Mouse (Mus musculus) left cerebral cortex, adult 2 months (tissue): ENCODE measurements around the gene Pde4d. TPM values are rescaled to one million over a fixed set of nuclear protein-coding genes. Genes with fewer than 3 reads are reported as not detected.
A peak's percentile ranks its signal among the peaks of the same experiment; 100 is the strongest.

ENCODE experiments used
- DNase-seq, 2 experiments: peaks; one replicate each; pipeline ENCODE4 v3.0.0; 2021 to 2022; ENCODE audit warnings: low spot score in 2 of 2, mixed read lengths in 1 of 2; ENCODE audit errors: extremely low spot score in 1 of 2
- H3K27ac ChIP-seq: fragments of 200-600 bp; 2 replicates; pipeline ENCODE4 v1.8.1; 2022
- H3K4me3 ChIP-seq: fragments of 200-600 bp; 2 replicates; pipeline ENCODE4 v1.8.1; 2022
- CTCF ChIP-seq: fragments of 200-600 bp; IDR thresholded peaks from 2 replicates; pipeline ENCODE4 v1.8.1; 2022; ENCODE audit warnings: antibody characterized with exemption, mild to moderate bottlenecking, moderate library complexity
- intact Hi-C: fragments of 180-260 bp; cut with DNase I; formaldehyde crosslinking; loops from one replicate; pipeline ENCODE4 v1.15.1; 2025
- total RNA-seq, 2 experiments: library from RNA; stranded (reverse); gene quantifications; 2 replicates each; pipeline ENCODE4 v1.2.3; 2021

Pde4d gene
- total RNA-seq, 2 experiments from 2014 or later = 116 to 121 TPM

DNA sequence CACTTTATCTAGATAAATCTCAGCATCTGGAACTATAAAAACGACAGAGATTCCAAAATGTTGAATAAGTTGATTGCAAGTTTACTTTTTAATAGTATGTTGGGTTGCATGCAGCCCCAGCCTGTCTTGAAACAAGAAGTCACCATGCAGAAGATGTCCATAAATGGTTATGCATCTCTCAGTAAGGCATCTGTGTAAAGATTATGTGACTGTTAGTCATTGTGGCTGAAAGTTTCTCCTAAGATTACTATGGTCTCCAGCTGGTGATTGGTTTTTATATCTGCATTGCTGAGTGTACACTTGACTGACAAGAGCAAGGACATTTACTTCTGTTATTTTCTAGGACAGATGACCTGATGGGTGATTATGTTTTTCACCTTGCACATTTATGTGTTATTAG lies 1265.6 kb downstream of the Pde4d start:
- no peak overlapping the region for H3K27ac ChIP-seq
- DNase-seq = no peak
- no peak for TF ChIP-seq CTCF
- intact Hi-C loops = no loop called here
- no peak overlapping the region for H3K4me3 ChIP-seq

DNA sequence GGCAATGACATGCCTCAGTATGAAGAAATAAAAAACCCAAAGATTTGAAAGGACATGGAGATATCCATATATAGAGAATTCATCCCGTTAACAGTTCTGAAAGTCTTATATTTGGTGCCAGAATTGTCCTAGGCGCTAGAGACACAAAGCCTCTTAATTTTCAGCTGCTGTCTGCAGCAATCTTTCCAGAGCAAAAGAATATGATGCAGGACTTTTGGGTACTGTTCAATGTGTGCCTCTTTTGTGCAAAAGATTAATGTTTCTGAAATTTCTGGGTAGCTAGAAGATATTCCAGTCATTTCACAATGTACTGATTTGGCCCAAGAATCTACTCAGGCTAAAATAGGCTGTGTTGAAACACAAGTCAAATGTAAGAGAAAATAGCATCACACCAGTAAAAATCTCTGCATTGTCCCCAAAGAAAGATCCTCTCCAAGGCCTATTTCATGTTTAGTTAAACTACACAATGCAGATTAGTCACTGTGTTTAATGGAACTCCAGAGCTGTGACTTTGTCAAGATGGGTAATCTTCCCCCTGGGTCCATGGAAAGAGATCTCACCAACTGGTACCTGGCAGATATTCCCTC lies 1270.5 kb downstream of the Pde4d start:
- no peak overlapping the region for H3K4me3 ChIP-seq
- no peak for DNase-seq
- H3K27ac ChIP-seq = peak overlapping the region; percentile 60
- intact Hi-C loops = no loop called here
- TF ChIP-seq CTCF = no peak

DNA sequence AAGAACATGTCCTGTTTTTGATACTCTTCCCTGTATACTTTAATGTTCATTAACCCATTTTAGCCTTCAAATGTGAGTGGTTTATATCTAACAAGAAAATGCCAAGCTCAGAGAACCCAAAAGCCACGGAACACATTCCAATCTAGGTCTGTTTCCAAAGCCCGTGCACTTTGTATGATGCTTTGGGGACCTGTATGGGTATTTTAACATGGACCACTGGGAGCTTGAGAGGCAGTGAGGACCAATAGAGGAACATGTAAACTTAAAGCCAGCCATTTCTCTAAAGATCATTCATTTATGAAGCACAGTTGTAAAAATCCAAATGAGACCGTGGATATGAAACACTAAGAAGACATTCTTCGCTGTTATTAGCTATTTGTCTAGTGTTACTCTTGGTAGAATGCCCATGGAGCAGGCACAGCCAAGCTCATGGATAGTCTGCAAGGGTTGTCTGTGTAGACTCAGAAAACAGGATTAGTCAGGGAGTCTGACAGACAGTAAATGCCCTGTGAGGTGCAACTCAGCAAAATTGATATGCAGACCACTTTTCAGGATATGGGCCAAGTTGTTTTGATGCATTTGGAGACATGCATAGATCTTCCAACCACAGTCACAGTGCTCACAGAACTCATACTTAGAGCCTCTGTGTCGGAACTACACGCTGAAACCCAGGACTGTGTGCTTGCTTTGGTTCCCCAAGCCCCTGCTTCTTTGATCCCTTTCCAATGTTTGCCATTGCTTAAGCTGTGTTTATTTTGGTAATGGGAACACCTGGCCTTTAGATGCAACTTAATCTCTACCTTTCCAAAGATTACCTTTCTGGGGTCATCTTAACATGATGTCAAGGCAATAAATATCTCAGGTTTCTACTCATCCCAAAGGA lies 1272.7 kb downstream of the Pde4d start:
- Histone ChIP-seq H3K4me3 (no peak overlapping the region), H3K27ac (no peak overlapping the region)
- no peak for TF ChIP-seq CTCF
- DNase-seq = no peak
- intact Hi-C loops = no loop called here

GRCm38 (mm10) chr13:109727346-109727745 lies 1277.6 kb downstream of the Pde4d start:
- H3K27ac ChIP-seq = no peak overlapping the region
- H3K4me3 ChIP-seq = no peak overlapping the region
- intact Hi-C loops = no loop called here
- TF ChIP-seq CTCF = no peak
- no peak for DNase-seq

- peak; percentile 19 to 43 for DNase-seq
- Histone ChIP-seq H3K4me3 (no peak overlapping the region), H3K27ac (peak overlapping the region; percentile 77)
- TF ChIP-seq CTCF = no peak
- intact Hi-C loops = loop anchor here (5.0 to 10.0 kb wide), 2 partner anchors 42 to 385 kb away; no protein-coding TSS in a partner anchor
These were observed 1279.9 kb downstream of the Pde4d start for GRCm38 (mm10) chr13:109729612-109730011.

- TF ChIP-seq CTCF = no peak
- DNase-seq = no peak
- intact Hi-C loops = loop anchor here (5.0 to 10.0 kb wide), 2 partner anchors 46 to 388 kb away; no protein-coding TSS in a partner anchor
- no peak overlapping the region for H3K4me3 ChIP-seq
- peak overlapping the region; percentile 30; the same call in 1 of the 2 replicates for H3K27ac ChIP-seq
These were observed 1283.1 kb downstream of the Pde4d start for GRCm38 (mm10) chr13:109732655-109733376.

DNA sequence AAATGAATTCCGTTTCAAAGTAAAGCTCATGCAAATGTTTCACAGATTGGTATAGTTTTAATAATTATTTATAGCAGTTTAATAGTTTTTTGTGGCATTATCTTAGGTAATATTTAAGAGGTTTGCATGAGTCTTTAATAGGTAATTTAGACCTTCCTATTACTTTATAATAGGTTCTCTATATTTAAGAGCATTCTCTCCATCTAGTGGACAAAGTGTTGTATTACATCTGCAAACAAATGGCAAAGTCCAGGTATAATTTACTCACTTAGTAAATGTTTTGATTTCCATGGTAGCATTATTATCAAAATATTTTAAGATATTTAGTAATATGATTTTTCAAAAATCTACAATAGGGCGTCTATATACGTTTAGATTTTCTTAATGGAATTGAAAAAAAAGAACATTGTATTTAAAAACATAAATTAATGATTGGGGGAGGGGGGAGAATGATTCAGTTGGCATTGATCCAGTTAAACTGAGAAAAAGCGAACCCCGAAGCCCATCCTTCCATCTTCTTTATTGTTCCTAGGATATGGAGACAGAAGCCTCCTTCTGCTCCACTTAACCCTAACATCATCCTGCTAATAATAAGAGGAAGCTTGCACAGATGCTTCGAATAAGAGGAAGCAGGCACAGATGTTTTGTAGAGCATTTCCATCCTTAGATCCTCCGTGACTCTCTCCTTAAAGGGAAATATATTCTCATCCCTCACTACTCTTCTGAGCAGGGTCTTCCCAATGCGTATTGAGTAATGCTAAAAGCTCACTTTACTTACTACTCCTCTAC lies 1286.7 kb downstream of the Pde4d start:
- intact Hi-C loops = loop anchor here (10.0 kb wide), 1 partner anchor 392 kb away; no protein-coding TSS in a partner anchor
- TF ChIP-seq CTCF = peak; percentile 86
- Histone ChIP-seq H3K27ac (no peak overlapping the region), H3K4me3 (no peak overlapping the region)
- no peak for DNase-seq

DNA sequence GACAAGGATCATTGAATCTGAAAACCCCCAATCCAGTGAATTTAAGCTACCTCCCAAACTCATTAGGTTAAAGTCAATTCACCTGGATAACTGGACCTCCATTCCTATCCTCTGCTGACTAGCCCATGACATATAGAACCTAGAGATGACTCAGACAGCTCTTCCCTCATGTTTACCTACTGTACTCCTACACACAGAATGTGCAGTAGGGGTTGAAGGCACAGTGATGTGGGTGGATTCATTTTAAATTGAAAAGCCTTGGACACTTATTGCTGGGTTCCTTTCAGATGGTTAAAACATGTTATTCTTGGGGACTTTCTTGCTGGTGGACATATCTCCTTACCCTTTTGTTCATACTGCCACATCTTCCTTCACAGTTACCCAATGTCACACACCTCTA lies 1296.7 kb downstream of the Pde4d start:
- intact Hi-C loops = no loop called here
- Histone ChIP-seq H3K27ac (peak overlapping the region; percentile 44; the same call in 1 of the 2 replicates), H3K4me3 (no peak overlapping the region)
- TF ChIP-seq CTCF = no peak
- DNase-seq = no peak

DNA sequence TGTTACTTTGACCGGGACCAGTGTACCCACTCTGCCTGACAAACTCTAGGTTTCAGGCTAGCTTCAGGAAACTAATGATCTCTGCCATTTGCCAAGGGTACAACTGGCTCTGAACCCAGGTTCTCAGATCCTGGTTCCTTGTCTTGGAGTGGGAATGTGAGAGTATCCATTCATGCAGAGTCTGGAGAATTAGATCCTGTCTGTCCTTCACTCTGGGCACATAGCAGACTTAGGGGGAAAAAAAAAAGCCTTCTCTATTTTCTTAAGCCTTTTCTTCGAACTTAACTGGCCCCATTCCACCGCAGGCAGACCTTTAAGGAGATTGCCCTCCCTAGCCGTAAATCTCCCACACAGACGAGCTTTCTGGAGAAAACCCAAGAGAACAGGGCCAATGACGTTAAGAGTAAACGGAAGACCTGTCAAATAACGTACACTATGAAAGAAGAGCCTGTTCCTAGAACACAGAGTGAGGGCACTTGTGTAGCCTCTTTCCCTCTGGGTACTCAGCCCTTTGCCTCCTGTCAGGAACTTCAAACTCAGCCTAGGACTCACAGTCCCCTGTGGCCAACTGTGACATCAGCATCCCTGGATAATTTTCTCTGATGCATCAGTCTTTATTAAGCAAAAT lies 1302.6 kb downstream of the Pde4d start:
- Histone ChIP-seq H3K4me3 (no peak overlapping the region), H3K27ac (no peak overlapping the region)
- TF ChIP-seq CTCF = no peak; the same call in 1 of the 2 replicates
- DNase-seq = no peak
- intact Hi-C loops = no loop called here

DNA sequence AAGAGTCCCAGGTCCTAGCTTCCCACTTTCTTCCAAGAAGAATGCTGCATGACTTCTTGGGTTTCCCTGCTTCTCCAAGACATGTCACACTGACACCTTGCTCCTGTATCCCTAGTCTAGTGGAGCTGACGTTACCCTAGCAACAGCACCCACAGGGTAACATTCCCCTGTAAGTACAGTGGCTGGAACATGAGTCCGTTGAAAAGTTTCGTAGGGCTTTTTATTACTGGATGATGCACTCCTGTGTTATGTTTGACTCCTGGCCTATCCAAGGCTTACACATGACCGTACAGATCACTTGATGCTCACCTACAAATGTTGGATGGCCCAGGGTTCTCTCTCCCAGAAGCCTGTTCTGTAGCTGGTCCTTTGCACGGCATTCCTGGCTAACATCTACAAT lies 1307.1 kb downstream of the Pde4d start:
- Histone ChIP-seq H3K27ac (no peak overlapping the region), H3K4me3 (no peak overlapping the region)
- intact Hi-C loops = loop anchor here (5.0 kb wide), 3 partner anchors 140 to 525 kb away; no protein-coding TSS in a partner anchor
- TF ChIP-seq CTCF = no peak
- no peak for DNase-seq

DNA sequence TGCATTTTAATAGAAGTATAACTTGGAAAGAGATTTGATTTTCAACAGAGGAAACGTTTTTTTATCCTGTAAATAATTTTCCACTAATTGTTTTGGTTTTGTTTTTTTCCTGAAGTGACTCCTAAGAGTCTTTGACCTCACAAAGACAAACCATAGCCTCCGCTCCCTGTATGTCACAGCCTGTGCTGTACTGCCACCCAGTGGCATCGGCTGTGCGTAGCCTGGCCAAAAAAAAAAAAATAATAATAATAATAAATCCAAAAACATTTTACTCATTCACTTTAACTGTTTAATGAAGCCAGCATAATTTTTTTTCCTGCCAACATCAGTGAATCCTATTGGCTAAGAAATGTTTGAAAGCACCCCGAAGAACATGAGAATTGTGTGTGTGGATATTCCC lies 1309.5 kb downstream of the Pde4d start:
- Histone ChIP-seq H3K27ac (no peak overlapping the region), H3K4me3 (no peak overlapping the region)
- intact Hi-C loops = loop anchor here (5.0 kb wide), 3 partner anchors 142 to 527 kb away; no protein-coding TSS in a partner anchor
- peak; percentile 81 for TF ChIP-seq CTCF
- DNase-seq = no peak
